Mouse (Mus musculus): ENCODE data around the gene Zfp57.

- TF ChIP-seq POLR2A (IDR thresholded peaks at IDR 0.05; ENCODE audit: control insufficient read depth, low read depth, low read length) (no peak), CTCF (IDR thresholded peaks at IDR 0.05; ENCODE audit: control insufficient read depth, insufficient read depth, insufficient replicate concordance, low read depth, low read length) (no peak)
These were observed 38.3 kb downstream of the Zfp57 start for GRCm38 (mm10) chr17:37039127-37039894.
